Mouse (Mus musculus) G1E (cell line): ENCODE measurements at regions not wholly inside any gene's neighbourhood (a gene's known extent, or its start where the extent isn't known, plus 50 kb on each side); places are given as distances from the start of the nearest gene placed in this dataset.

ENCODE experiments used
- CTCF ChIP-seq: IDR thresholded peaks from 2 replicates; pipeline ENCODE4 v1.5.1; 2012; ENCODE audit warnings: low read depth, low read length, inconsistent platforms, mixed read lengths
- GATA1 ChIP-seq: IDR thresholded peaks from 2 replicates; pipeline ENCODE4 v1.6.1; 2012; ENCODE audit warnings: borderline replicate concordance, low read length, inconsistent platforms, mixed read lengths
- POLR2AphosphoS5 ChIP-seq: IDR thresholded peaks from 2 replicates; pipeline ENCODE4 v1.6.1; 2012; ENCODE audit warnings: low read depth, low read length, inconsistent platforms; ENCODE audit not compliant: insufficient replicate concordance
- TAL1 ChIP-seq: conservative IDR thresholded peaks from 2 replicates; pipeline ENCODE4 v1.6.1; 2012; ENCODE audit warnings: low read depth, low read length, inconsistent platforms, mixed read lengths

DNA sequence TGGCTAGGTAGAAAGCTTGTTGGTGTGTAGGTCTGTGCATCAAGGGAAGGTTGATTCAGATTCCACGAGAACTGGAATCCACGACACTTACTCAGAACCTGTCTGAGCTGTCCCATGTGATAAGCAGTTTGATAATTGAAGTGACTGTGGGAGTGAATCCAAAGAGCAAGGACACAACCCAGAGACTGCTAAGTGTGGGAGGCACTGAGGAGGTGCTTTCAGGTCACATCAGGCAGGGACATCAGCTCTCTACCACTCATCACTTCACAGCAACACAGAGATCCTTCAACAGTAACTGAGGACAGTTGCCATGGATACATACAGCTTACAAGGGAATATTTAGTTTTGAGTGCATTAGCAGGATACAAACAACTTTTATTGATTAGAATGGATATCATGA lies 194.0 kb upstream of the Tet2 start:
- TF ChIP-seq POLR2AphosphoS5 = no peak
- TF ChIP-seq CTCF = no peak
- TF ChIP-seq TAL1 = no peak
- TF ChIP-seq GATA1 = no peak
